Mouse (Mus musculus) brown adipose tissue, adult 24 weeks (tissue): ENCODE data around the gene Tmc7. TPM values are rescaled to one million over a fixed set of nuclear protein-coding genes. Genes with fewer than 3 reads are reported as not detected.

Experiments used
- H3K27ac ChIP-seq: fragments of 200-500 bp; replicated peaks from 2 replicates; pipeline ENCODE4 v1.5.1; 2012; ENCODE audit warnings: low read depth, mild to moderate bottlenecking, low read length
- H3K4me1 ChIP-seq: fragments of 200-500 bp; 2 replicates; pipeline ENCODE4 v1.6.1; 2012; ENCODE audit warnings: low read length, mixed read lengths; ENCODE audit not compliant: control insufficient read depth, insufficient read depth, insufficient read length
- H3K4me3 ChIP-seq: fragments of 200-500 bp; 2 replicates; pipeline ENCODE4 v1.5.1; 2012; ENCODE audit warnings: low read depth, mild to moderate bottlenecking, low read length, moderate library complexity; ENCODE audit not compliant: insufficient read depth
- polyA plus RNA-seq: library from polyadenylated mRNA; stranded (reverse); fragments of >200 nt; gene quantifications from 2 replicates; pipeline ENCODE4 v1.2.4, GENCODE M21; 2012; ENCODE audit not compliant: missing spikeins, insufficient read depth, insufficient read length

Gene Tmc7
- polyA plus RNA-seq, 1 experiment, result 2.3 TPM

DNA sequence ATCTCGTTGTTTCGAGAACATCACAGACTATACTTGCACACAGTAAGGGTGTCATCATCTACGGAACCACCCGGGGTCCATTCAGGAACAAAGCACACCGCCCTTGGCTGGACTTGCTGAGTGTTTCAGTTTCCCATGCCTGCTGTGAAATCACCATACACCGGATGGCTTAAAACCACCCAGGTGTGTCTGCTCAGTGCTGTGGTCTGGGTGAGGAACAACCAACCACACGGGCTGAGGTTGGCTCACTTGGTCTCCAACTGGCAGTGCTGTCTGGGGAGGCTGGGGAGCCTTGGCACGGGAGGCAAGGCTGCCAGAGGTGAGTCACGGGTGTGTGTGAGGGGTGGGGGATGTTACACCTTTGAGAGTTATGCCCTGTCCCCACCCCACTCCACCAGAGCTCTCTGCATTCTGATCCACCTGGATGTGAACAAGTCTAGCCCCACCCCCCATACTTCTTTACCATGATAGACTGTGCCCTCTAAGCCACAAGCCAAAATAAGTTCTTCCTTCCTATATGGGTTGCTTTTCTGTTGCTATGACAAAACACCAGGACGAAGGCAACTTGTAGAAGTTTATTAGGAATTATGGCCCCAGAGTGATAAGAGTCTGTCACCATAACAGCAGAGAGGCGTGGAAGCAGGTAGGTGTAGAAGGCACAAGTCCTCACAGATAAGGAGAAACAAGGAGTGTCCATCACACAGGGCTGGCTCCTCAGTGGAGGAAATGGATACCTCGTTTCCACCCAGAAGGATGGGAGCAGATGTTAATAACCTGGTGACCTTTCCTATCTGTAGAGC is 85.4 kb downstream of the Tmc7 start:
- Histone ChIP-seq H3K27ac (no peak overlapping the region), H3K4me1 (no peaks in the 10 kb centered on the region), H3K4me3 (no peak overlapping the region)

DNA sequence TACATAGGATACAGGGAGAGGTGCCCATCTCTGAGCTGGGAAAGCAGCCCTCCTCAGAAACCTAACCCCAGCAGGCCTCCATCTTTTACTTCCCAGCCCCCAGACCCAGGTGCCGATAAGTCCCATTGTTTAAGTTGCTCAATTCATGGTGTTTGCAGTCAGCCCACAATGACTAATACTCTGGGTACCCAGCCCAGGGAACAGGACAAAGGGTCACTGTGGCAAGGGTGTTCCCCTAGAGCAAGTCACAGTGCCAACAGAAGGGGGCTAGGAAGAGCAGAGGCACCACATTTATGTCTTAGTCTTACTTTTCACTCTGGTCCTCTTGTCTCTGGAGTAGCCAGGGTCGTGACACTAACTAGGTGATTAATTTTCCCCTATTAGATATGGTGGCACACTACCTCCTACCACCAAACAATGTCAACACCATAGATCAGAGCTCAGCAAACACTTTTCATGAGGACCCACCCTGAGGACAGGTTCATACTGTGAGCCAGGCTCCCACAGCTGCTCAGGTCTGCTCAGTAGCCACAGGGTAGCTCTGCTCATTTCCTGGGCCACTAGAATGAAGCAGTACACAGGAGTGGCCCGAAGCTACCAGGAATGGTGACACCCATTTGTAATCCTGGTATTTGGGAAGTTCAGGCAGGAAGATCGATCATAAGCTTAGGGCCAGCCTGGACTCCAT is 89.5 kb downstream of the Tmc7 start:
- no peak overlapping the region for H3K4me3 ChIP-seq
- no peaks in the 10 kb centered on the region; the same call in 1 of the 2 replicates for H3K4me1 ChIP-seq
- no peak overlapping the region for H3K27ac ChIP-seq

DNA sequence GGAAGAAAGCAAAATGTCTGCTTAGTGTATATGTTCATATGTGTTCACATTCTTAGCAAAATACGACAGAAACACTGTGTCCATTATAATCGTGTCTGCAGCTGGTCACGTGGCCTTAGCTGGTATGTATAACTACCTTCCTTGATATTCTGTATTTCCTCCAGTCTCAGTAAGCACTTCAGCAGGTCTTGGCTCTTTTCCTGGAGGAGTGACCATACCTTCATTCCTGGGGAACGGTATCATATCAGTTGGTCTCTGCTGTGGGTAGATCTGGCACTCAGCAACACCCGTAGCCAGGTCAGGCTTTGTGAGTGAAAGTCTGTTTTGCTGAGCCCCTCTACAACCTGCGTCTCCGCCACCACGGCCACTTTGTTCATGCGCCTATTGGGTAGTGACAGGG is 90.6 kb downstream of the Tmc7 start:
- Histone ChIP-seq H3K27ac (no peak overlapping the region), H3K4me3 (no peak overlapping the region), H3K4me1 (peaks cover 5% of the 10 kb centered on the region; the same call in 1 of the 2 replicates)

DNA sequence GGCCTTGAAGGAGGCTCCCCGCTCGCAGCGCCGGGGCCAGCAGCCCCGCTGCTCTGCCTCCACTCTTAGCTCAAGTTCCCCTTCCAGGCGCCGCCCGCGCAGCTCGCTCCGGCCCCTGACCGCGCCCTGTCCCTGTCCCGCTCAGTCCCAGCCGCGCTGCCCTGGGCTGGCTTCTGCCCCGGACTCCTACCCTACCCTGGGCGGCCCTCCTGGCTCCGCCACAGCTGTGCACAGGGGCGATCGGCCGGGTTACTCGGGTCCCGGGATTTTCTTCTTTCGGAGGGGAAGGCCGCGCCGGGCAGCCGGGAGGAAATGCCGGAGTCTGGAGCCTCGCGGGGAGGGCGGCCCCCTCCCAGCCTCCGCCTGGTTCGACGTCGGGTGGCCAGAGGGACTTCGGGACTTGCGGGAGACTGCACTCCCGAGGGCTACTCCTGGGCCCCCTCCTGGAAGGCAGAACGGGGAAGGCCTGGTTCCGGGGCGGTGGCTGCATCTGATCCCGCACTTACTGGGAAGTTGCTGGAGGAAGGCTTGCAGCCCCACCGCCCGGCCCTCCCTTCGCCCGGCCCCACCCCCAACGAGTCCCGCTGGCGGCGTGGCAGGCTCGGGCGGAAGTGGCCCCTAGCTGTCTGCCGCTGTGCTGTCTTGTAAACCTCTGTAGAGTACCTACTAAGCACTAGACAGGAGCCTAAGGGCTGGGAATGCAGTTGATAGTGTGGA is 92.9 kb downstream of the Tmc7 start, which contains the start of gene Itpripl2:
Gene Itpripl2, minus strand, starts transcription at position 545 of the 717 bp plus-strand sequence.
- Histone ChIP-seq H3K27ac (peak within 1 kb of the TSS; percentile 91), H3K4me1 (peaks cover 15% of the 10 kb centered on the region), H3K4me3 (peak within 1 kb of the TSS; percentile 77)

DNA sequence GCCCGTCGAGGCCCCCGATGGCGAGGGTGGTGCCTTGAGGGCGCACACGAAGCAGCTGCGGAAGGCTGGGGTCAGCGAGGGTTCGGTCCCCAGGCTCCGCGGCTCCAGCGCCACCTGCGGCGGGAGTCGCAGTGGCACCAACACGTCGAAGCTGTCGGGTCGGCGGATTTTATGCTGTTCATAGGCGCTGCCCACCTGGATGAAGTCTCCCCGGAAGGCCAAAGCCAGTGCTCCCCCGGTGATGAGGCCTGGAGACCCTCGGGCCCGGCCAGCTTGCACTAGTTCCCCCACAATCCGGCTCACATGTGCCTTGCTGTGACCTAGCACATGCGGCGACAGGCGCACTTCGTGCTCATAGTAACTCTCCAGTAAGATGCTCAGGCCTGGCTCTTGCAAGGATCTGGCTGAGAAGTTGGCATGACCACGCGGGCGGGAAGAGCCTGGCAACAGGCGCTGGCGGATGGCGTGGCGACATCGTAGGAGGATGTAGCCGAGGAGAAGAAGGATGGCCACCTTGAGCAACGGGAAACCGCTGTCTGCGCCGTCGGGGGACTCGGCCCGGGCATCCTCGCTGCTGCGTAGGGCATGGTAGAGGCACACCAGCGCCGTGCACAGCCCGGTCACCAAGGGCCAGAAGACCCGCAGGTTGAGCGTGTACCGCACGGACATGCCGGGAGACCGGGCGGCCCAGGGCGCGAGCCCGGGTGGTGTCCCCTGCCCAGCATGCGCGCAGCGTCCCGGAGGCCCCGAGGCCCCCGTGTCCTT is 93.7 kb downstream of the Tmc7 start:
- Histone ChIP-seq H3K4me1 (peaks cover 16% of the 10 kb centered on the region), H3K27ac (peak overlapping the region; percentile 91), H3K4me3 (peak overlapping the region; percentile 77)

DNA sequence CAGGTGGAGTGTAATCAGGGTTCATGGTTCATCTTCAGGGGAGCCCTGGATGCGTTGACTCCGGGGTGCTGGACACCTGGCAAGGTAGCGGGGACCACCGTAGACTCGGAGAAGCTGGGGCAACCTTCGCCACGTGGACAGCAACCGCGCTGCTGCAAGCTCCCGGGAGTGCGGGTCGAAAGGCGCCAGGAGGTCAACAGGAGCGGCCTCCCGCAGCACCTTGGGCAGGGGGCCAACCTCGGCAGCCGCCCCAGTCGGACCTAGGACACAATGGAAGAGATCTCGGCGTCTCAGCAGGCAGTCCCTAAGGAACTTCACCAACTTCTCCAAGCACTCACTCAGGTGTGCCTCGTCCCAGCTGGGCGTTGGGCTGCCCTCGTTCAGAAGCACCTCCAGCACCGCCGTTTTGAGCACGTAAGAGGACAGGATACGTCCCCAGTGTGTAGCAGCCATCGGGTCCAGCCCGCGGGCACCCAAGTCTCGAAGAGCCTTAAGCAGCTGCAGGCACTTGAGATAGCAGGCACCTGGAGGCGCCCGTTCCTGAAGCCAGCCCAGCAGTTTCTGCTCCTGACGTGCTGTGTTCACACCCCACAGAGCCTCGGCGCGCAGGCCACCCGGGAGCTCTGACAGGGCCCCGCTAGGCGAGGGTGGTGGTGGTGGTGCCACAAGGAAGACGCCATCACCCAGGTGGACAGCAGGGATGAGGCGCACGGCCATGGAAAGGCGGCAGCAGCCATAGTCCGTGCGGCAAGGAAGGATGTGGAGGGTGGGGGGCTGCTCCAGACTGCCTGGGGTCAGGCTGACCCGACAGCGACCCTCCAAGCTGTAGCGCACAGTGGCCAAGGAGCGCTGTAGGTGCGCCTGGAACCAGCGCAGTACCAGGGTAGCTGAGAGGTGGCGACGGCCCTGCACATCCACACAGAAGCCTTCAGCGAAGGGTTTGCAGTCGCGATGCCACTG is 94.5 kb downstream of the Tmc7 start:
- Histone ChIP-seq H3K27ac (no peak overlapping the region), H3K4me3 (peak overlapping the region; percentile 77), H3K4me1 (peaks cover 16% of the 10 kb centered on the region)

DNA sequence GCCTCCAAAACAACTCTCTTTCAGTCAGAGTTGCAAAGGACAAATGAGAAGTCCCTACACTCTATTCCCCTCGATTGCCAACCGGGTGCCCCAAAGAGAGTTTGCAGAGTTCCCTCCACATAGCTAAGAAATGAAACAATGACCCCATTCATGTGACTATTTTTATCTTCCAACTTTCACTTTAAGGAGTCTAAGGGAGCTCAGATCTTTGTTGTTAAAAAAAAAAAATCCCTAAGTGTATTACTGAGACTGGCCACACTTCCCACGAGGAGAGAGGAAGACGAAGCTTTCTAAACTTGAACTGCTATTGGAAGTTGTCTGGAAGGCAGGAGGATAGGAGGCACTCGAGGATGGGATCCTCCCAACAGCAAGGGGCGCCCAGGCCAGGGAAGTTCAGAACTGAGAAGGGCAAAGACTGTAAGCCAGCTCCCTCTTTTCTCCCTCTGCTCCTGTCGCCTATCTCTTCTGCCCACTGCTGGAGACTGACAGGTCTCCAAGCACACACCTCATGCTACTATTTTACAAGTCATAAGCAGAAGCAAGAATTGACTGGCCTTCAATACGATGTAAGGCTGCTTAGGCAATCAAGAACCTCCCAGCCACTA is 96.4 kb downstream of the Tmc7 start:
- H3K27ac ChIP-seq, result peak overlapping the region; percentile 35
- peak overlapping the region; percentile 8 for H3K4me3 ChIP-seq
- peaks cover 16% of the 10 kb centered on the region for H3K4me1 ChIP-seq

DNA sequence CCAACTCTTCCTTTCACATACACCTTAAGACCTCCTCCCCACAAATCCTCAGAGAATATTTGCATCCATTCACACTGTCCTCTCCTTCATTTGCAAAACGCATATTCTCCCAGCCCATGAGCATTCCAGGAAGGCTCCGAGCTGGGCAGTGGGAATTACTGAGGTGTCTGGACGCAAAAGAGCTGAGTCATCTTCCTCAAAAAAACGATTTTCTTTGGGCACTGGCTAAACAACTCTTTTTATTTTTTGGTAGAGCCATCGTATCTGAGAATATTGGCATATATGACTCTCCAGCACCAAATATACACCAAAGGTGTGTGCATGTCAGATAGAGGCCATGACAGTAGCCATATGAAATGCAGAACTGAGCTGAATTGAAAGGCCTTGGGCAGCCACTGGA is 97.6 kb downstream of the Tmc7 start:
- Histone ChIP-seq H3K27ac (no peak overlapping the region), H3K4me1 (peaks cover 16% of the 10 kb centered on the region), H3K4me3 (no peak overlapping the region)

Other genes with a start within 250 kb of the Tmc7 start
- not detected in 2 replicates for gene Syt17, start 136.5 kb downstream of the Tmc7 start, polyA plus RNA-seq
- 7.4 and 7.8 TPM in 2 replicates for gene Itpripl2, start 92.8 kb downstream of the Tmc7 start, polyA plus RNA-seq
- gene Coq7, start 51.4 kb downstream of the Tmc7 start, polyA plus RNA-seq, result 172 and 271 TPM in 2 replicates
- gene Tmc5, start 12.6 kb upstream of the Tmc7 start, polyA plus RNA-seq, result 0.36 and 0.50 TPM in 2 replicates
- 174 and 183 TPM in 2 replicates for gene Gde1, start 121.0 kb upstream of the Tmc7 start, polyA plus RNA-seq
- 1.0 and 1.3 TPM in 2 replicates for gene Ccp110, start 127.8 kb upstream of the Tmc7 start, polyA plus RNA-seq
- 24.0 and 39.6 TPM in 2 replicates for gene Vps35l, start 155.5 kb upstream of the Tmc7 start, polyA plus RNA-seq